Mouse (Mus musculus): ENCODE measurements at regions not wholly inside any gene's neighbourhood (a gene's known extent, or its start where the extent isn't known, plus 50 kb on each side); places are given as distances from the start of the nearest gene placed in this dataset.

GRCm38 (mm10) chr9:41668741-41669140, 455.4 kb downstream of the Sorl1 start:
- no peak for ATAC-seq

- no peak for ATAC-seq
Measured at GRCm38 (mm10) chr9:41665000-41665685, 459.0 kb downstream of the Sorl1 start.

GRCm38 (mm10) chr9:41660576-41660975, 463.5 kb downstream of the Sorl1 start:
- ATAC-seq = no peak

- no peak for ATAC-seq
Measured at GRCm38 (mm10) chr9:41660011-41660410, 464.1 kb downstream of the Sorl1 start.

- no peak for ATAC-seq
Measured at GRCm38 (mm10) chr9:41631564-41632205, 470.2 kb upstream of the Ubash3b start.

- no peak for ATAC-seq
Measured at GRCm38 (mm10) chr9:41621341-41621740, 459.8 kb upstream of the Ubash3b start.

- no peak for ATAC-seq
Measured at GRCm38 (mm10) chr9:41614002-41614401, 452.5 kb upstream of the Ubash3b start.

GRCm38 (mm10) chr9:41612802-41613550, 451.5 kb upstream of the Ubash3b start:
- ATAC-seq = no peak

- no peak for ATAC-seq
Measured at GRCm38 (mm10) chr9:41612452-41612795, 450.9 kb upstream of the Ubash3b start.

- no peak for ATAC-seq
Measured at GRCm38 (mm10) chr9:41611534-41612451, 450.3 kb upstream of the Ubash3b start.

- no peak for ATAC-seq
Measured at GRCm38 (mm10) chr9:41610347-41610746, 448.9 kb upstream of the Ubash3b start.

GRCm38 (mm10) chr9:41606136-41606535, 444.6 kb upstream of the Ubash3b start:
- ATAC-seq = no peak

GRCm38 (mm10) chr9:41604916-41605315, 443.4 kb upstream of the Ubash3b start:
- no peak for ATAC-seq

GRCm38 (mm10) chr9:41600778-41601177, 439.3 kb upstream of the Ubash3b start:
- ATAC-seq = no peak

- no peak for ATAC-seq
Measured at GRCm38 (mm10) chr9:41599874-41600273, 438.4 kb upstream of the Ubash3b start.

- no peak for ATAC-seq
Measured at GRCm38 (mm10) chr9:41595749-41596148, 434.3 kb upstream of the Ubash3b start.

GRCm38 (mm10) chr9:41593998-41594397, 432.5 kb upstream of the Ubash3b start:
- no peak for ATAC-seq

GRCm38 (mm10) chr9:41592900-41593690, 431.6 kb upstream of the Ubash3b start:
- ATAC-seq = no peak

- ATAC-seq = no peak
Measured at GRCm38 (mm10) chr9:41592101-41592500, 430.6 kb upstream of the Ubash3b start.

GRCm38 (mm10) chr9:41590164-41590563, 428.7 kb upstream of the Ubash3b start:
- ATAC-seq = no peak

- no peak for ATAC-seq
Measured at GRCm38 (mm10) chr9:41588466-41589425, 427.2 kb upstream of the Ubash3b start.

Data from inflammation-experienced regulatory T-cells, adult 6 months (primary cell).